Mouse (Mus musculus): ENCODE data around the gene Gm20696.

The Gm20696 gene

DNA sequence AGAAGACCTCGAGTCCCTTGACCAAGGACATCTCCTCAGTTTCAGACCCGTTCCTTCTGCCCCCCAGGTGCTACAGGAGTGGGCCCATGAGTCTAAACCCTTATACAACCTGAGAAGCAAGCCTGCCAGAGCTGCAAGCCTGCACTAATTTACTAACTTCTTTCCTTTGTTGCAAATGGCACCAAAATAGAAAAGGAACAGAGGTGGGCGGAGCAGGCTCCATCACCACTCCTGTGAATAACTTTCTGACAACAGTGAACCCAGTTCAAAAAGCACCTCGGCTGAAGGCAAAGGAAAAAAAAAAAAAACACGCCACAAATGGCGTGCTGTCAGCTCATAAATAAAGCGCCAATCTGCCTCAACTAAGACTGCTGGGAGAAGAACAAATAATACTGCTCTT, 225.5 kb downstream of the Gm20696 start:
- DNase-seq (ENCODE audit: extremely low read depth, low read depth) = no peak

- DNase-seq (ENCODE audit: extremely low read depth, low read depth) = no peak
Observed at GRCm38 (mm10) chr6:99440606-99441005, 226.0 kb downstream of the Gm20696 start.

- DNase-seq (ENCODE audit: extremely low read depth, low read depth) = no peak
Observed at GRCm38 (mm10) chr6:99439878-99440361, 226.7 kb downstream of the Gm20696 start.

- no peak for DNase-seq (ENCODE audit: extremely low read depth, low read depth)
Observed at GRCm38 (mm10) chr6:99439214-99439877, 227.3 kb downstream of the Gm20696 start.

DNA sequence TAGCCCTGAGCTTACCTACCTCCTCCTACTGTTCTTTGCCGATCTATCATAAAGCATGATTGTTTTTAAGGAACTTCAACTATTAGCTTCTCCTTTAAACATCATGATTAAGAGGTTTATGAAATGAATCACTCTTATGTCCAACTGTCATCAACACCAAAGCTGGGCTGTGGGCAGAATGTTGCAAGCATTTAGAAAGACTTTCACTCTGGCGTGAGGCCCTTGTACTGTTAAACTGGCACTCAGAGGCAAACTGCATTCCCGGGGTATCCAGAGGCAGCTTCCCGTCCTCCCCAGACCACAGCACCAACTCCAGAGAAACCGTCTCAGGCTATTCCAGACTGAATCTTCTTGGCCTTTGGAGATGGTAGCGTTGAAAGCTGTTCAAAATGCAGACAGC, 230.2 kb downstream of the Gm20696 start:
- no peak for DNase-seq (ENCODE audit: extremely low read depth, low read depth)

DNA sequence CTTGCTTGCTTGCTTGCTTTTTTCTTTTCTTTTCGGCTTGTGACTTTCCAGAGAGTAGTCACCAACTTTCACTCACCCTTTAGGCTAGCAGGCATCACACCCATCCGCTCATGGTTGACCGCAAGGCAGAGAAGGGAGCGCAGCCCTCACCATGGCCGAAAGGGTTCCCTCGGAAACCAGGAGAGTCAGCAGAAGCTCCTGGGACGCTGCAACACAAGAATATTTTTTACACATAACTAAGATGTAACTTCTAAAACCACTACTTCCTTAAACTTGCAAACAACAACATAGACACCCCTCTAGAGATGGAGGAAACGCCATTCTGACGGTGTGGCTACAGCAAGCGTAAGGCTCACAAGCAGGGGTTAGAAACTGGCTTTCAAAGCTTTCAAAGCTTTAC, 231.5 kb downstream of the Gm20696 start:
- DNase-seq (ENCODE audit: extremely low read depth, low read depth) = no peak

GRCm38 (mm10) chr6:99433006-99433405, 233.6 kb downstream of the Gm20696 start:
- no peak for DNase-seq (ENCODE audit: extremely low read depth, low read depth)

- DNase-seq (ENCODE audit: extremely low read depth, low read depth) = no peak
Observed at GRCm38 (mm10) chr6:99431941-99432340, 234.7 kb downstream of the Gm20696 start.

DNA sequence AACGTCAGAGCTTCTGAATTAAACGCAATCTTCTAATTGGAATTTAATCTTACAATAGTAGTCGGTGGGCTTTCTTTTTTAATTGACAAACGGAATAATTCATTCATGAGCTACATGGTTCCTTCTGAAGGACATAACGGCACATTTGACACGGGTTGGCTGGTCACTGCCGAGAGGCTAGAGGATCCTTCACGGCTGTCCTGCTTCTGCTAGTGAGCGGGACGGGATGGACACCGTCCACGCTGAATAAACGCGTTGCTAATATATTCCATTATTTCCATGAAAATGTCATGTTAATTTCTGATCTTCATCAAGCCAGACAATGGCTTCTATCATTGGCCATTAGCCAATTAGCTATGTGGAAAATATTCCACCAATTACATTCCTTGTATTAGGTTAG, 236.0 kb downstream of the Gm20696 start:
- no peak for DNase-seq (ENCODE audit: extremely low read depth, low read depth)

DNA sequence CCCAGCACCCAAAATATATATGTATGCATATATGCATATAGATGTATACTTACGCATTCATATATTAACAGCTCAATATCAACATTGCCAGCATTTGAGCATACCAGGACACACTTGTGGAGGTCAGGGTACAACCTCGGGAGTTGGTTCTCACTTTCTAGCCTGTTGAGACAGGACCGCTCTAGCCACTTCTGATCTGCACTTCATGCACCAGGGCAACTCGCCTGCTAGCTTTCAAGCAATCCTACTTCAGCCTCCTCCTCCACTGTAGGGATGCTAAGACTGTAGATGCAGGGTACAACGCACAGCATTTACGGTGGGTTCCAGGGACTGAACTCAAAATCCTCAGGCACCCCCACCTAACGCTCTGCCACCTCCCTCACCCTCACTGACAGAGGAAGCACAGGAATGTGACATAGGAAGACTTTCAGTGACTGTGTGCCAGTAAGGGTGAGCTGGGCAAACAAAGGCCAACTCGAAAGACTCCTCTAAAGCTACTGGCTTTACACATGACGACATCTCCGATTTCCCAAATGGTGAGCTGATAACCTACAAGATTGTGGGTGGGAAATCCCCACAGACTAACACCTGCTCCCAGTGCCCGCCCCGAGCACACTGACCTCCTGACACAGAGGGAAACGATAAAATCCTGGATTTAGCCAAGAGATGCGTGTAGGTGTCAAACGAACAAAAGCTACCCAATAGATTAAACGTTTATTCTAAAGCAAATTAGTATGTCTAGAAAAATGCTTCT, 237.0 kb downstream of the Gm20696 start:
- no peak for DNase-seq (ENCODE audit: extremely low read depth, low read depth)

DNA sequence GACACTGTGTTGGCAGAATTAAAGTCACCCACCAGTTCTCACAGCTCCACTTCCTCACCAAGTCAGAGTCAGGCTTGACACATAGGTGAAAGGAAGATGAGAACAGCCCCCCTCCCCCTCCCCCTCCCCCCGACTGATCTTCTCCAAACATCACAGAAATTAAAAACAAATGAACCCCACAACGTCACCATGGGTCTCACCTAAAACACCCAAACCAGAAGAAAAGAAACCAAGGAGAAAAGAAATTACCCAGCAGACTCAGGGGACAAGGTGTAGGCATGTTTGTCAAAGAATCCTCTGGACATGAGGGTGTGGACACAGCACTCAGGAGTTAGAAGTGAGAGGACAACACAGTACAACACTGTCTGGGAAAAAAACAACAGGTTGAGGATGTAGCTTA, 237.6 kb downstream of the Gm20696 start:
- no peak for DNase-seq (ENCODE audit: extremely low read depth, low read depth)

DNA sequence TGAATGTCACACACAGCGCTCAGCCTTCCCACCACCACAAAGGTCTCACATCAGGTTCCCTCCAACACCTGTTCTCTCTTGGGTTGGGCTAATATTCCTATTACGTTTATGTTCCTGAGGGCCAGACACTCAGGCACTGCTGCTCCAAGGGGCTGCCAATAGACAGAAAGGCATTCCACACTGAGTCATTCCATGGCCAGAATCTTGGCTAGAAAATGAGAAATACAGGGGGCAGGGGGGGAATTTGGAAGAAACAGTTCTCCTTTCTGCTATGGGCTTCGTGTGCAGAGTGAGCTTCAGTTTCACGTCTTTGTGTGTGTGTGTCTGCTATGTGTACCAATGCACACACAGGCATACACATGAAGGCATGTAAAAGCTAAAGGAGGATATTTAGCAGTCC, 239.3 kb downstream of the Gm20696 start:
- DNase-seq (ENCODE audit: extremely low read depth, low read depth) = no peak

GRCm38 (mm10) chr6:99425044-99425443, 241.6 kb downstream of the Gm20696 start:
- DNase-seq (ENCODE audit: extremely low read depth, low read depth) = no peak

GRCm38 (mm10) chr6:99420666-99421065, 245.9 kb downstream of the Gm20696 start:
- DNase-seq (ENCODE audit: extremely low read depth, low read depth) = no peak

GRCm38 (mm10) chr6:99412598-99412997, 254.0 kb downstream of the Gm20696 start:
- no peak for DNase-seq (ENCODE audit: extremely low read depth, low read depth)

GRCm38 (mm10) chr6:99409602-99410001, 257.0 kb downstream of the Gm20696 start:
- DNase-seq (ENCODE audit: extremely low read depth, low read depth) = no peak

GRCm38 (mm10) chr6:99408880-99409279, 257.7 kb downstream of the Gm20696 start:
- no peak for DNase-seq (ENCODE audit: extremely low read depth, low read depth)

DNA sequence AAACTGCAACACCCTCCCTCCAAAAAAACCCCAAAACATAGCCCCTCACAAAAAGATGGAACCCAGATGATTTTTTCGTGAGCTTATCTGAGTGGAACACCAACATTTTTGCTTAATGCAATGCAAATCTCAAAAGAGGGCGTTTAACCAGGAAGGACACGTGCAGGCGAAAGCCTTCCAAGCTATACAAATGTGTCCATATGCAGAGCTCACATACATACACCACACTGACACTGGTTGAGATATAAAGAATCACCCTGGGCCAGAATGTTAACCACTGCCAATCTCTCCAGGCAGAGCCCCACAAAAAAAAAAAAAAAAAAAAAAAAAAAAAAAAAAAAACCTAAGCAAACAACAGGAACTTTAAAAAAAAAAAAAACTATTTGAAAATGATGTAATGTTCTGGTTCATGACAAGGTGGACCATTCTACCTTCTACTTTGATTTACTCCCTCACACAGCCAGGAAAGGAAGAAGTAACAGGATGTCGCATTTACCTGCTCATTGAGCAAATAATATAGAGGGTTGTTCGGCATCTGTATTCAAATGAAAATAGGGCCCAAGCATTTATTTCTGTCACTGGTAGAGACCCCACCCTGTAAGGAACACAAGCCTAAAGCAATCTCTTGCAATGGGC, 262.7 kb downstream of the Gm20696 start:
- DNase-seq (ENCODE audit: extremely low read depth, low read depth) = no peak

DNA sequence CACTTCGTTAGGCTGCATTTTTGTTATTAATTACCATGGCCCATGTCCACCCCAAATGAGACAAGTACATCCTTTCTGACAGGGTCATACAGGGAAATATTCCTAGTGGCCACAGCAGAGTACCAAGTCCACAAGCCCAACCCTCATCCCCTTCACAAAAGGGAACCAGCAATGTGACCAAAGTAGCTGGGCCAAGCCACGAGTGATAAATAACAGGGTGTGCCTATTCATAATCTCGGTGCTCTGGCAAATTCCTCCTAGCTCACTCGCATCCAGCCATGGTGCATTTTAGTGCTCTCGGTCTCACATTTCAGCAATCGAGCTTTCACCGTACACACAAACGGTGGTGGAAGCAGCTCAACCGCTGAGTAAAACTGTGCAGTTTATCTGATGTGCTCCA, 263.7 kb downstream of the Gm20696 start:
- DNase-seq (ENCODE audit: extremely low read depth, low read depth) = peak; percentile 10

GRCm38 (mm10) chr6:99402370-99402769, 264.2 kb downstream of the Gm20696 start:
- DNase-seq (ENCODE audit: extremely low read depth, low read depth) = no peak

GRCm38 (mm10) chr6:99401801-99402200, 264.8 kb downstream of the Gm20696 start:
- DNase-seq (ENCODE audit: extremely low read depth, low read depth) = no peak

- no peak for DNase-seq (ENCODE audit: extremely low read depth, low read depth)
Observed at GRCm38 (mm10) chr6:99401211-99401610, 265.4 kb downstream of the Gm20696 start.
